Mouse (Mus musculus) bone marrow macrophage, adult 2 months (primary cell): ENCODE results near the gene Astn1.

ENCODE experiments used
- CTCF ChIP-seq: IDR thresholded peaks from 2 replicates; pipeline ENCODE4 v1.5.1; 2012; ENCODE audit warnings: low read depth, mild to moderate bottlenecking, low read length, moderate library complexity
- POLR2A ChIP-seq: IDR thresholded peaks from 2 replicates; pipeline ENCODE4 v1.6.1; 2012; ENCODE audit warnings: mild to moderate bottlenecking, low read depth, low read length, borderline replicate concordance

- no peak for TF ChIP-seq POLR2A
- no peak for TF ChIP-seq CTCF
Observed at GRCm38 (mm10) chr1:158699276-158699675, 337.2 kb downstream of the Astn1 start.
